Mouse (Mus musculus) ES-Bruce4 (cell line): ENCODE results near the gene Bco1.

Source experiments
- CTCF ChIP-seq: IDR thresholded peaks from one replicate; pipeline ENCODE4 v1.8.1; 2011; ENCODE audit warnings: low read depth, low read length
- EP300 ChIP-seq: IDR thresholded peaks from 2 replicates; pipeline ENCODE4 v1.6.1; 2011; ENCODE audit warnings: low read depth, low read length; ENCODE audit not compliant: insufficient read depth
- POLR2A ChIP-seq: IDR thresholded peaks from one replicate; pipeline ENCODE4 v1.8.1; 2011; ENCODE audit warnings: low read length; ENCODE audit not compliant: insufficient read depth

DNA sequence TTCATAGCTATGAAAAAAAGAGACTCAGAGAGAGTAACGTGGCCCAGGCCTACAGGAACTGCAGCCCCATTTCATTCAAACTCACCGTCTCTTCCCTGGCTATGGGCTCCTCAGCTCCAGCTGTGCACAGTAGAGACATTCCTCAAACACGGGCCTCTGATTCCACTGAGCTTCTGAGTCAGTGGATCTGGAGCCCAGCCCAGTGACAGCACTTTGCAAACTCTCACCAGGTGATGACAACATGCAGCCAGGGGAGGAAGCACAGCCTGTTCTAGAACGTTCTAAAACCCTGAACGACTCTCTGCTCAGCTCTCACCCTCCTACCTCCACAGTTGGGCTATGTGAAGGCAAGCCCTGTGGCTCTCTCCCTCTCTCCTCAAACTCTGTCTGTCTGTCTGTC is 1.6 kb upstream of the Bco1 start:
- TF ChIP-seq CTCF, result no peak
- no peak for TF ChIP-seq POLR2A
- TF ChIP-seq EP300, result no peak
